Comparison of ENCODE assay signal across 9 mouse cellular contexts in genomic region chr11:116106963-116107776, GRCm38 (mm10). TPM values are rescaled to one million over a fixed set of nuclear protein-coding genes. Genes with fewer than 3 reads are reported as not detected.
DNase-seq lines count a peak whose midpoint lies in the region; ATAC-seq and TF ChIP-seq lines count a peak whose summit lies in the region.
"Had no signal": no experiment of that assay in that cellular context is flagged by ENCODE, and none has a peak within 500 bp of the region (broad histone marks: within the 10 kb centered on the region; RNA-seq: fewer than 3 reads in every experiment).

No protein-coding gene starts in this region.

- peak; percentile 97 for DNase-seq in heart, adult 11 months
- no peak for DNase-seq in heart, postnatal 25 days (ENCODE audit: low spot score)
- no peak for DNase-seq in heart, postnatal 0 days (ENCODE audit: low spot score)
- DNase-seq in liver, postnatal 0 days, result peak; percentile 32
- no peak for DNase-seq in cerebellum, adult 18-20 months
- DNase-seq in thymus, postnatal 25 days, result no peak
- DNase-seq in ovary, postnatal 36 days (ENCODE audit: low spot score), result no peak

- peaks cover 81% of the 10 kb centered on the region for H3K4me1 ChIP-seq in E14TG2a.4 (replicated peaks; ENCODE audit: low read depth, low read length)
- H3K4me1 ChIP-seq in heart, postnatal 0 days (ENCODE audit: control insufficient read depth, insufficient read depth), result peaks cover 45% of the 10 kb centered on the region
- peaks cover 50% of the 10 kb centered on the region for H3K4me1 ChIP-seq in liver, postnatal 0 days (ENCODE audit: insufficient read depth)

- 46% methylated on average over 12 of the region's 14 CpGs for WGBS in heart, postnatal 0 days
- WGBS in liver, postnatal 0 days (ENCODE audit: insufficient replicate concordance), result 46% methylated on average over 13 of the region's 14 CpGs

- peak overlapping the region; percentile 95 for H3K27ac ChIP-seq in heart, postnatal 0 days (ENCODE audit: low read depth)
- no peak overlapping the region for H3K27ac ChIP-seq in liver, postnatal 0 days (ENCODE audit: low read depth)

- intact Hi-C loops in heart, postnatal 25 days (cut with DNase I), result no loop called here

- no peaks in the 10 kb centered on the region for H3K9me3 ChIP-seq in E14TG2a.4 (ENCODE audit: low read length)
- no peaks in the 10 kb centered on the region for H3K9me3 ChIP-seq in heart, postnatal 0 days (replicated peaks; ENCODE audit: control insufficient read depth, low read length)
- H3K9me3 ChIP-seq in liver, postnatal 0 days (ENCODE audit: low read length), result no peaks in the 10 kb centered on the region

- H3K4me3 ChIP-seq in E14TG2a.4 (replicated peaks; ENCODE audit: low read length), result peak overlapping the region; percentile 79
- peak overlapping the region; percentile 89 for H3K4me3 ChIP-seq in heart, postnatal 0 days (ENCODE audit: low read depth, low read length)
- H3K4me3 ChIP-seq in liver, postnatal 0 days (ENCODE audit: low read depth, low read length), result no peak overlapping the region

- peak overlapping the region; percentile 66 for H3K4me2 ChIP-seq in heart, postnatal 0 days (ENCODE audit: low read depth, low read length)
- H3K4me2 ChIP-seq in liver, postnatal 0 days (ENCODE audit: low read depth, low read length), result peak overlapping the region; percentile 29; the same call in 1 of the 2 replicates

- H3K36me3 ChIP-seq in E14TG2a.4 (ENCODE audit: insufficient read depth, low read length), result no peaks in the 10 kb centered on the region
- H3K36me3 ChIP-seq in heart, postnatal 0 days (replicated peaks; ENCODE audit: control insufficient read depth, insufficient read depth, low read length), result peaks cover 14% of the 10 kb centered on the region; the same call in 1 of the 2 replicates
- H3K36me3 ChIP-seq in liver, postnatal 0 days (replicated peaks; ENCODE audit: insufficient read depth, low read length), result 0 out of 2 replicates have a peak, but pooled peaks cover 2% of the 10 kb centered on the region
- H3K36me3 ChIP-seq: G1E had no signal

- no peak for ATAC-seq in heart, postnatal 0 days (ENCODE audit: insufficient read depth, low read depth)
- no peak for ATAC-seq in liver, postnatal 0 days

- no peak; the same call in 1 of the 2 replicates for TF ChIP-seq CTCF in E14TG2a.4 (conservative IDR thresholded peaks at IDR 0.05; ENCODE audit: low read length)
- TF ChIP-seq CTCF in heart, postnatal 0 days (IDR thresholded peaks at IDR 0.05; ENCODE audit: low read depth), result peak; percentile 33
- TF ChIP-seq CTCF in liver, postnatal 0 days (IDR thresholded peaks at IDR 0.05; ENCODE audit: low read depth), result peak; percentile 40

- peak overlapping the region; percentile 90; the same call in 1 of the 2 replicates for H3K9ac ChIP-seq in heart, postnatal 0 days (replicated peaks; ENCODE audit: low read depth, low read length)
- no peak overlapping the region for H3K9ac ChIP-seq in liver, postnatal 0 days (replicated peaks)

- TF ChIP-seq EP300 in heart, postnatal 0 days (IDR thresholded peaks at IDR 0.05; ENCODE audit: low read depth), result no peak
- no peak for TF ChIP-seq EP300 in liver, postnatal 0 days (IDR thresholded peaks at IDR 0.05; ENCODE audit: low read depth)

- peaks cover 68% of the 10 kb centered on the region for H3K27me3 ChIP-seq in E14TG2a.4 (ENCODE audit: insufficient read depth, low read length)
- H3K27me3 ChIP-seq in heart, postnatal 0 days (ENCODE audit: control insufficient read depth, insufficient read depth, low read length), result no peaks in the 10 kb centered on the region
- H3K27me3 ChIP-seq in liver, postnatal 0 days (ENCODE audit: insufficient read depth, low read length), result peaks cover 31% of the 10 kb centered on the region

RNA-seq across cellular contexts. Expression of gene Trim47, which starts 19.8 kb away (rescaled TPM):
- 10 to 100 TPM; 27.0 to 37.6 TPM for total RNA-seq in heart, postnatal 25 days (2021)
- 89.0 and 104 TPM in 2 replicates for total RNA-seq in heart, postnatal 0 days (2014; rRNA removed; ENCODE audit: low replicate concordance)
- 42.8 and 43.9 TPM in 2 replicates for polyA plus RNA-seq in heart, postnatal 0 days (2015; fragmentation: Nextera tagmentation; extraction: Ambion mirVana)
- polyA plus RNA-seq in liver, postnatal 0 days (2015; fragmentation: Nextera tagmentation; extraction: Ambion mirVana), result 5.7 and 7.4 TPM in 2 replicates
- polyA plus RNA-seq: G1E had no signal

RNA-seq across cellular contexts. Expression of gene Wbp2, which starts 20.4 kb away (rescaled TPM):
- total RNA-seq in heart, postnatal 25 days (2021), result 10 to 100 TPM; 80.1 to 92.2 TPM
- total RNA-seq in heart, postnatal 0 days (2014; rRNA removed; ENCODE audit: low replicate concordance), result 113 and 120 TPM in 2 replicates
- 106 and 117 TPM in 2 replicates for polyA plus RNA-seq in heart, postnatal 0 days (2015; fragmentation: Nextera tagmentation; extraction: Ambion mirVana)
- polyA plus RNA-seq in liver, postnatal 0 days (2015; fragmentation: Nextera tagmentation; extraction: Ambion mirVana), result 63.3 and 65.0 TPM in 2 replicates

RNA-seq across cellular contexts. Expression of gene Trim65, which starts 23.8 kb away (rescaled TPM):
- 1 to 10 TPM; 6.1 to 8.4 TPM for total RNA-seq in heart, postnatal 25 days (2021)
- 5.9 and 15.0 TPM in 2 replicates for total RNA-seq in heart, postnatal 0 days (2014; rRNA removed; ENCODE audit: low replicate concordance)
- 2.7 TPM in 2 replicates for polyA plus RNA-seq in heart, postnatal 0 days (2015; fragmentation: Nextera tagmentation; extraction: Ambion mirVana)
- 1.1 and 1.2 TPM in 2 replicates for polyA plus RNA-seq in liver, postnatal 0 days (2015; fragmentation: Nextera tagmentation; extraction: Ambion mirVana)
- polyA plus RNA-seq: G1E had no signal

RNA-seq across cellular contexts. Expression of gene Unc13d, which starts 29.4 kb away (rescaled TPM):
- total RNA-seq in heart, postnatal 25 days (2021), result 1 to 10 TPM in 1 of 2 experiments, under 1 TPM in 1; 0.75 to 1.0 TPM
- total RNA-seq in heart, postnatal 0 days (2014; rRNA removed; ENCODE audit: low replicate concordance), result 0.27 and 2.7 TPM in 2 replicates
- 0.42 and 0.47 TPM in 2 replicates for polyA plus RNA-seq in heart, postnatal 0 days (2015; fragmentation: Nextera tagmentation; extraction: Ambion mirVana)
- polyA plus RNA-seq in liver, postnatal 0 days (2015; fragmentation: Nextera tagmentation; extraction: Ambion mirVana), result 6.1 and 6.9 TPM in 2 replicates

RNA-seq across cellular contexts. Expression of gene Mrpl38, which starts 31.5 kb away (rescaled TPM):
- 10 to 100 TPM; 62.5 to 66.0 TPM for total RNA-seq in heart, postnatal 25 days (2021)
- 114 and 153 TPM in 2 replicates for total RNA-seq in heart, postnatal 0 days (2014; rRNA removed; ENCODE audit: low replicate concordance)
- polyA plus RNA-seq in heart, postnatal 0 days (2015; fragmentation: Nextera tagmentation; extraction: Ambion mirVana), result 79.1 and 80.8 TPM in 2 replicates
- polyA plus RNA-seq in liver, postnatal 0 days (2015; fragmentation: Nextera tagmentation; extraction: Ambion mirVana), result 43.9 and 44.0 TPM in 2 replicates

Comparison
In these comparisons a context has a peak if more than half of its experiments do, and no peak if none do; other contexts are left out.
1. DNase-seq: peak in heart, adult 11 months (single experiment) and liver, postnatal 0 days (single experiment); none in heart, postnatal 25 days (single experiment), heart, postnatal 0 days (single experiment), cerebellum, adult 18-20 months (0 of 2), thymus, postnatal 25 days (single experiment) and ovary, postnatal 36 days (single experiment).